Mouse (Mus musculus): ENCODE measurements around the gene C530008M17Rik. TPM values are rescaled to one million over a fixed set of nuclear protein-coding genes. Genes with fewer than 3 reads are reported as not detected.

The C530008M17Rik gene
- total and polyA plus RNA-seq, 2 experiments from 2014 or later = 52.5 to 55.3 TPM

DNA sequence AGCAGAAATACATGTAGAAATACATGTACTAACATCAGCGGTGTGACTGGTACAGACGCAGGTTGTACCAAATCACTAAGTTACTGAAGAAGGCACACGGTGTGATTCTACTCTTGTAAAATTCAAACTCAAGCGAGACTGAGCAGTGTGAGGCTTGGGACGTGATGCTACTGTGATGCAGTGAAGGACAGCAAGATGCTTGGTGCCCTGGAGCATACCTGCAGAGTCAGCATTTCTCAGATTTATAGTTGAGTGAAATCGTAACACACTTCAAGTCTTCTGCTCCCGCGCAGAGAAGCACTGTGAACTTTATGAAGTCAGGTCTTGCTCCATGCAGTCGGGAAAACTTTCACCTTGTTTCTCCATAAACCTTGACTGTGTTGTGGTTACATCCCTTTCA lies 32.6 kb upstream of the C530008M17Rik start:
- H3K27ac ChIP-seq = no peak overlapping the region
- ATAC-seq = no peak
- TF ChIP-seq CTCF (IDR thresholded peaks at IDR 0.05; ENCODE audit: low read depth) = no peak
- no peaks in the 10 kb centered on the region for H3K4me1 ChIP-seq (ENCODE audit: insufficient read depth, low read length)
- H3K36me3 ChIP-seq (ENCODE audit: insufficient read depth, low read length) = peaks cover 8% of the 10 kb centered on the region; the same call in 1 of the 2 replicates
- no peak overlapping the region for H3K4me3 ChIP-seq (ENCODE audit: low read length)
- H3K9me3 ChIP-seq (ENCODE audit: low read length) = no peaks in the 10 kb centered on the region
- WGBS = 97% methylated on average over 9 of the region's 9 CpGs
- DNase-seq (ENCODE audit: low spot score) = no peak
- H3K9ac ChIP-seq (replicated peaks; ENCODE audit: low read length) = no peak overlapping the region
- H3K27me3 ChIP-seq (ENCODE audit: insufficient read depth, low read length) = no peaks in the 10 kb centered on the region
- H3K4me2 ChIP-seq (ENCODE audit: low read depth, low read length) = no peak overlapping the region

DNA sequence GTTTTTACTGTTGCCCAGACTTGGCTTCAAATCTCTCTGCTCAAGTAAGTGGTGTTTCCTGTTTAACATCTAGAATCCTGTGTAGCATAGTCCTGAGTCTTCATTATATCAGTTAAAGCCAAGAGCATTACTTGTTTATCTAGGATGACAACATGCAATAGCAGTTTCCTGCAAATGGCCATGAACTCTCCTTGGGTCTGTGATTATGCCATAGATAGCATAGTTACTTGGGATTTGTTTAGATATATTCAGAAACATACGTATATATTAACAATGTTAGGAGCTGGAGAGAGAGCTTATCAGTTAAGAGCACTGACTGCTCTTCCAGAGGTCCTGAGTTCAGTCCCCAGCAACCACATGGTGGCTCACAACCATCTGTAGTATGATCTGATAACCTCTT lies 28.5 kb upstream of the C530008M17Rik start:
- WGBS = 88% methylated on average over 1 of the region's 1 CpGs
- no peak for ATAC-seq
- Histone ChIP-seq H3K9ac (replicated peaks; ENCODE audit: low read length) (no peak overlapping the region), H3K9me3 (ENCODE audit: low read length) (no peaks in the 10 kb centered on the region), H3K4me3 (ENCODE audit: low read length) (no peak overlapping the region), H3K27ac (no peak overlapping the region), H3K4me2 (ENCODE audit: low read depth, low read length) (no peak overlapping the region), H3K27me3 (ENCODE audit: insufficient read depth, low read length) (no peaks in the 10 kb centered on the region), H3K36me3 (ENCODE audit: insufficient read depth, low read length) (peaks cover 7% of the 10 kb centered on the region; the same call in 1 of the 2 replicates), H3K4me1 (ENCODE audit: insufficient read depth, low read length) (no peaks in the 10 kb centered on the region)
- DNase-seq (ENCODE audit: low spot score) = no peak
- TF ChIP-seq CTCF (IDR thresholded peaks at IDR 0.05; ENCODE audit: low read depth) = no peak

DNA sequence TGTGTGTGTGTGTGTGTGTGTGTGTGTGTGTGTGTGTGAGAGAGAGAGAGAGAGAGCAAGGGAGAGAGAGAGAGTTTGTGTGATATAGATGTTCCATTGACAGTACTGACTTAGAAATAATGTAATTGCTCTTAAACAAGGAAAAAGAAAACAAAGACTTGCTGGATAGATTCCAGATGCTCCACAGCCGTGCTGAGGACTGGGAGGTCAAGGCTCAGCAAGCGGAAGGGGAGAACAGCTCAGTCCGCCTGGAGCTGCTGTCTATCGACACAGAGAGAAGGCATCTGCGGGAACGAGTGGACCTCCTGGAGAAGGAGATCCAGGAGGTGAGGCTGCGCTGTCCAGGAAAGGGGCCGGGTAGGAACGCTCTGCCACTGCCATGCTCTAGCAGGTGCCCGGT lies 22.3 kb upstream of the C530008M17Rik start:
- WGBS = 78% methylated on average over 10 of the region's 10 CpGs
- no peak for DNase-seq (ENCODE audit: low spot score)
- Histone ChIP-seq H3K9me3 (ENCODE audit: low read length) (no peaks in the 10 kb centered on the region), H3K27ac (no peak overlapping the region), H3K36me3 (ENCODE audit: insufficient read depth, low read length) (peaks cover 33% of the 10 kb centered on the region), H3K4me3 (ENCODE audit: low read length) (no peak overlapping the region), H3K4me1 (ENCODE audit: insufficient read depth, low read length) (no peaks in the 10 kb centered on the region), H3K4me2 (ENCODE audit: low read depth, low read length) (no peak overlapping the region), H3K27me3 (ENCODE audit: insufficient read depth, low read length) (no peaks in the 10 kb centered on the region), H3K9ac (replicated peaks; ENCODE audit: low read length) (no peak overlapping the region)
- TF ChIP-seq CTCF (IDR thresholded peaks at IDR 0.05; ENCODE audit: low read depth) = no peak
- no peak for ATAC-seq

DNA sequence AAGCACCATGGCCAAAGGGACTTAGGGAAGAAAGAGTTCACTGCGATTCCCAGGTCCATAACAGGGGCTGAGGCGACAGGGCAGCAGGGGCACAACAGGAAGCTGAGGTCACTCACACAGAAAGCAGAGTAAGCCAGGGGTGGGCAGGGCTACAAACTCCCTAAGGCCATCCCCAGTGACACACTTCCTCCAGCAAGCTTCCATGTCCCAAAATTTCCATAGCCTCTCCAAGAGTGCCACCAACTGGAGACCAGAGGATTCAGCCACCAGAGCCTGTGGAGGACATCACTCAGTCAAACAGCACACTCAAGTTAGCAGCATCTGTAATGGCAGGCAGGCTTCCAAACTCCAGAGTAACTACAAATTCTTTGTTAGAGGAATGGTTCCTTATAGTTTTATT lies 20.7 kb upstream of the C530008M17Rik start:
- WGBS = 95% methylated on average over 2 of the region's 2 CpGs
- H3K4me2 ChIP-seq (ENCODE audit: low read depth, low read length) = no peak overlapping the region
- no peaks in the 10 kb centered on the region for H3K4me1 ChIP-seq (ENCODE audit: insufficient read depth, low read length)
- no peak overlapping the region for H3K27ac ChIP-seq
- no peak for DNase-seq (ENCODE audit: low spot score)
- TF ChIP-seq CTCF (IDR thresholded peaks at IDR 0.05; ENCODE audit: low read depth) = no peak
- H3K4me3 ChIP-seq (ENCODE audit: low read length) = no peak overlapping the region
- H3K27me3 ChIP-seq (ENCODE audit: insufficient read depth, low read length) = no peaks in the 10 kb centered on the region
- no peak overlapping the region for H3K9ac ChIP-seq (replicated peaks; ENCODE audit: low read length)
- no peak for ATAC-seq
- peaks cover 45% of the 10 kb centered on the region for H3K36me3 ChIP-seq (ENCODE audit: insufficient read depth, low read length)
- H3K9me3 ChIP-seq (ENCODE audit: low read length) = no peaks in the 10 kb centered on the region

DNA sequence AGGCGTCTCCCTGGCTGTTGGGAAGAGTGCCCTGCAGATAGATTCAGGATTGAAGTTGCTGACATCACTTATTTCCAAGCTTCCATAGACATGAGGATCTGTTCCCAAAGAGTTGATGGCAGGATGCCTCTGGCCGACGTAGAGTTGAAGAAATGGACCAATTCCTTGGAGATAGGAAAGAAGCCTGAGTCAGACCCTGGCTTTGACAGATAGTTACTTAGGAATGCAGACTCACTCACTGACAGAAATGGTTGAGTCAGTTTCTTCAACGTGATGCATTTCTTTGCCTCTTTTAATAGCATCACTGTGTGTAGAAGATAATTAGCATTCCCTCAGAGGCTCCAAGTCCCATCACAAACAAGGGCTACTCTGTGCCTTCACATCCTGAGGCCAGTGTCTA lies 14.2 kb upstream of the C530008M17Rik start:
- ATAC-seq (no peak), DNase-seq (ENCODE audit: low spot score) (no peak)
- Histone ChIP-seq H3K4me2 (ENCODE audit: low read depth, low read length) (no peak overlapping the region), H3K9me3 (ENCODE audit: low read length) (no peaks in the 10 kb centered on the region), H3K9ac (replicated peaks; ENCODE audit: low read length) (no peak overlapping the region), H3K27me3 (ENCODE audit: insufficient read depth, low read length) (no peaks in the 10 kb centered on the region), H3K27ac (no peak overlapping the region), H3K36me3 (ENCODE audit: insufficient read depth, low read length) (peaks cover 32% of the 10 kb centered on the region), H3K4me1 (ENCODE audit: insufficient read depth, low read length) (no peaks in the 10 kb centered on the region), H3K4me3 (ENCODE audit: low read length) (no peak overlapping the region)
- TF ChIP-seq CTCF (IDR thresholded peaks at IDR 0.05; ENCODE audit: low read depth) = no peak
- 84% methylated on average over 4 of the region's 4 CpGs for WGBS

DNA sequence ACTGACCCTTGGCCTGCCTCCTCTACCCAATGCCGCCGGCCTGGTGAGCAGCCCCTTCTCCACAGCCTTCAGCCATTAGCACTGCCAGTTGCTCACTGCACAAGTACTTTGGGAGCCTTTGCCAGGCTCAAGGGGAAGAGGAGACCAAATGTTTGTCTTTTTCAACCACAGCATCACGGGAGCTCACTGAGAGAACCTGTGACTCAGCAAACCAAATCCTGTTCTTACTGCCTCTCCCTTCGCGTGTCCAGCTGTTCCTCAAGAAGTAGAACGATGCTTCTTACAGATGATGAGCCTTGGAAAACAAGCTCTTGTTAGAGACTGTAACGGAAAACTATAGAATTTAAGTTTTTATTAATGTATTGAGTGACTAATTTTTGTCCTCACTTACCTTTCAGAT lies 12.1 kb upstream of the C530008M17Rik start:
- ATAC-seq = no peak
- H3K36me3 ChIP-seq (ENCODE audit: insufficient read depth, low read length) = peaks cover 25% of the 10 kb centered on the region
- no peak for TF ChIP-seq CTCF (IDR thresholded peaks at IDR 0.05; ENCODE audit: low read depth)

DNA sequence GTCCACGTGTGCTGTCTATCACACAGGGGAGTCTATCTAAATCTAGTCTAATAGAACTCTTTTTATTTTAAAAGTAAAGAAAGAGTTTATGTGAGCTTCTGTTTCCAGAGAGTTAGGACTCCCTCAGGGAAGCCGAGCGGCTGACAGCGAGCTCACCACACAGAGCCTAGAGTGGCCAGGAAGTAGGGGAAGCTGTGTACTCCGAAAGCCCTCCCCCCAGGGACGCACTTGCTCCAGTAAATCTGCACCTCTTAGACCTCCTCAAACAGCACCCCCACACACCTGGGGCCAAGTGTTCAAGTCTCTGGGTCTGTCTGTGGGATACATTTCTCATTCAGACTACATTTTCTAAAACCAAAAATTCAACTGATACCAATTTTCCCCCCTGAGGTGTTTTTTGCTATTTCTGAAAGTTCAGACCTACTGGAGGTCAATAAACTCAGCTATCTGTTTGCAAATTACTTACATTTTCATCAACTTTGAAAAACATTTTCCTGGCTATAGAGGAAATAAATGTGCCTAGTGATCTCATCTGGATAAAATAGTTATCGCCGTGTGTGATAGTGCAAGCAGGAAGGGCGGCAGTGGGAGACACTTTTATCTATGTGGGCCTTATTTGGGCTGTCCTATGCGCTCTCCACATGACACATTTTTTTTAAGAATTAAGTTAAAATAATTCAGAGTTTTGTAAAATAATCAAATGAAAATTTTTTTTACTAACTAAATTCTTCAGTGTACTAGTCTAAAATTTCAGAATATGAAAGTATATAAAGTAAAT lies 11.0 kb upstream of the C530008M17Rik start:
- Histone ChIP-seq H3K36me3 (ENCODE audit: insufficient read depth, low read length) (peaks cover 18% of the 10 kb centered on the region; the same call in 1 of the 2 replicates), H3K4me3 (ENCODE audit: low read length) (no peak overlapping the region), H3K9me3 (ENCODE audit: low read length) (no peaks in the 10 kb centered on the region), H3K4me2 (ENCODE audit: low read depth, low read length) (no peak overlapping the region), H3K9ac (replicated peaks; ENCODE audit: low read length) (no peak overlapping the region), H3K27ac (no peak overlapping the region), H3K27me3 (ENCODE audit: insufficient read depth, low read length) (no peaks in the 10 kb centered on the region), H3K4me1 (ENCODE audit: insufficient read depth, low read length) (no peaks in the 10 kb centered on the region)
- ATAC-seq (no peak), DNase-seq (ENCODE audit: low spot score) (no peak)
- no peak for TF ChIP-seq CTCF (IDR thresholded peaks at IDR 0.05; ENCODE audit: low read depth)
- WGBS = 91% methylated on average over 10 of the region's 10 CpGs

More for the DNA sequence above, 12.1 kb upstream of the C530008M17Rik start:
- Histone ChIP-seq H3K27ac (no peak overlapping the region), H3K4me2 (ENCODE audit: low read depth, low read length) (no peak overlapping the region), H3K4me3 (ENCODE audit: low read length) (no peak overlapping the region), H3K27me3 (ENCODE audit: insufficient read depth, low read length) (no peaks in the 10 kb centered on the region), H3K4me1 (ENCODE audit: insufficient read depth, low read length) (no peaks in the 10 kb centered on the region), H3K9ac (replicated peaks; ENCODE audit: low read length) (no peak overlapping the region), H3K9me3 (ENCODE audit: low read length) (no peaks in the 10 kb centered on the region)
- WGBS = 93% methylated on average over 7 of the region's 7 CpGs
- no peak for DNase-seq (ENCODE audit: low spot score)

All from hindbrain, postnatal 0 days (tissue).